Mouse (Mus musculus): Measurements from ENCODE around the gene Fnip2. TPM values are rescaled to one million over a fixed set of nuclear protein-coding genes. Genes with fewer than 3 reads are reported as not detected.

Gene Fnip2
- polyA plus RNA-seq, 1 experiment, result 10.2 TPM

GRCm38 (mm10) chr3:79440976-79441491 lies 126.6 kb downstream of the Fnip2 start:
- H3K27ac ChIP-seq (ENCODE audit: insufficient read depth, low read length), result no peak overlapping the region
- TF ChIP-seq POLR2A (IDR thresholded peaks at IDR 0.05; ENCODE audit: extremely low read depth, insufficient read depth, low read length), result no peak
- no peak for TF ChIP-seq CTCF (IDR thresholded peaks at IDR 0.05; ENCODE audit: extremely low read depth, insufficient read depth, low read length)
- H3K4me3 ChIP-seq (ENCODE audit: insufficient read depth, low read length), result no peak overlapping the region
- H3K4me1 ChIP-seq (ENCODE audit: control insufficient read depth, insufficient read depth, low read length), result peaks cover 5% of the 10 kb centered on the region

GRCm38 (mm10) chr3:79438276-79438675 lies 129.3 kb downstream of the Fnip2 start:
- TF ChIP-seq CTCF (IDR thresholded peaks at IDR 0.05; ENCODE audit: extremely low read depth, insufficient read depth, low read length) (no peak), POLR2A (IDR thresholded peaks at IDR 0.05; ENCODE audit: extremely low read depth, insufficient read depth, low read length) (no peak)
- Histone ChIP-seq H3K27ac (ENCODE audit: insufficient read depth, low read length) (no peak overlapping the region), H3K4me1 (ENCODE audit: control insufficient read depth, insufficient read depth, low read length) (peaks cover 8% of the 10 kb centered on the region), H3K4me3 (ENCODE audit: insufficient read depth, low read length) (no peak overlapping the region)

GRCm38 (mm10) chr3:79436186-79436585 lies 131.4 kb downstream of the Fnip2 start:
- Histone ChIP-seq H3K27ac (ENCODE audit: insufficient read depth, low read length) (no peak overlapping the region), H3K4me3 (ENCODE audit: insufficient read depth, low read length) (no peak overlapping the region), H3K4me1 (ENCODE audit: control insufficient read depth, insufficient read depth, low read length) (peaks cover 7% of the 10 kb centered on the region)
- TF ChIP-seq CTCF (IDR thresholded peaks at IDR 0.05; ENCODE audit: extremely low read depth, insufficient read depth, low read length) (no peak), POLR2A (IDR thresholded peaks at IDR 0.05; ENCODE audit: extremely low read depth, insufficient read depth, low read length) (no peak)

DNA sequence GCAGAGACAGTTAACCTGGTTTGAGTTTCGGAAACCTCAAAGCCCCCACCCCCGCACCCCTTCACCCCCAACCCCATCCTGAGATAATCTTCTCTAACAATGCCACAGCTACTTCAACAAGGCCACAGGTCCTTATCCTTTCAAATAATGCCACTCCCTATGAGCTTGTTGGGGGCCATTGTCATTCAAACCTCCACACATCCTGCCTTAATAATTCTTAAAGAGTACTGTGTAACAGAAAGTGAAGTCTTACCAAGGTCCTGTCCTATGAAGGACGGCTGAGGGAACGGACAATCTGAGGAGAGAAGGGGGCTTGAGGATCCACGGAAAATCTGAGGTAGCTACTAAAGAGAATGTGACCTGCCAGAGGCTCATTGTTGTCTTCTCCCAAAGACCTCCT lies 132.6 kb downstream of the Fnip2 start:
- H3K27ac ChIP-seq (ENCODE audit: insufficient read depth, low read length), result no peak overlapping the region
- H3K4me3 ChIP-seq (ENCODE audit: insufficient read depth, low read length), result no peak overlapping the region
- no peak for TF ChIP-seq POLR2A (IDR thresholded peaks at IDR 0.05; ENCODE audit: extremely low read depth, insufficient read depth, low read length)
- TF ChIP-seq CTCF (IDR thresholded peaks at IDR 0.05; ENCODE audit: extremely low read depth, insufficient read depth, low read length), result no peak
- H3K4me1 ChIP-seq (ENCODE audit: control insufficient read depth, insufficient read depth, low read length), result peaks cover 4% of the 10 kb centered on the region; the same call in 1 of the 2 replicates

DNA sequence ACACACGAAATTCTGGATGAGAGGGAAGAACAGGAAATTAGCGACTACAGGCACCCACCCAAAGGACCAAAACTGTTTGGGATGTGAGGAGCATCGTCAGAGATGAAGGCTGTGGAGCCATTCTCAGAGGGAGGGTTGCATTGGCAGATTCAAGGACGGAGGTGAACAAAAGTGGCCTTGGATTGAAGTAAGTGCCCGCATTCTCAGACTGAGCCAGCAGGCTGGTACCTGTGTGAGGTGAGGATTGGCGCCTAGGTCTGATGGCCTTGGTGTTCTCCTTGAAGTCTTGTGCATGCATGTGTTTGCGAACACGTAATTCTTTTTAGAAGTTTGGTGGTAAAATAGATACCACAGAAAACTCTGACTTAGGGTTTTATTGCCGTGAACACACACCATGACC lies 133.2 kb downstream of the Fnip2 start:
- no peak for TF ChIP-seq CTCF (IDR thresholded peaks at IDR 0.05; ENCODE audit: extremely low read depth, insufficient read depth, low read length)
- no peak for TF ChIP-seq POLR2A (IDR thresholded peaks at IDR 0.05; ENCODE audit: extremely low read depth, insufficient read depth, low read length)
- no peak overlapping the region for H3K4me3 ChIP-seq (ENCODE audit: insufficient read depth, low read length)
- no peak overlapping the region for H3K27ac ChIP-seq (ENCODE audit: insufficient read depth, low read length)
- H3K4me1 ChIP-seq (ENCODE audit: control insufficient read depth, insufficient read depth, low read length), result peaks cover 4% of the 10 kb centered on the region; the same call in 1 of the 2 replicates

GRCm38 (mm10) chr3:79433593-79433992 lies 134.0 kb downstream of the Fnip2 start:
- peaks cover 4% of the 10 kb centered on the region; the same call in 1 of the 2 replicates for H3K4me1 ChIP-seq (ENCODE audit: control insufficient read depth, insufficient read depth, low read length)
- no peak overlapping the region for H3K27ac ChIP-seq (ENCODE audit: insufficient read depth, low read length)
- no peak for TF ChIP-seq POLR2A (IDR thresholded peaks at IDR 0.05; ENCODE audit: extremely low read depth, insufficient read depth, low read length)
- peak; percentile 46 for TF ChIP-seq CTCF (IDR thresholded peaks at IDR 0.05; ENCODE audit: extremely low read depth, insufficient read depth, low read length)
- no peak overlapping the region for H3K4me3 ChIP-seq (ENCODE audit: insufficient read depth, low read length)

GRCm38 (mm10) chr3:79425441-79425840 lies 142.2 kb downstream of the Fnip2 start:
- Histone ChIP-seq H3K4me3 (ENCODE audit: insufficient read depth, low read length) (no peak overlapping the region), H3K27ac (ENCODE audit: insufficient read depth, low read length) (peak overlapping the region; percentile 35; the same call in 1 of the 2 replicates), H3K4me1 (ENCODE audit: control insufficient read depth, insufficient read depth, low read length) (peaks cover 1% of the 10 kb centered on the region; the same call in 1 of the 2 replicates)
- TF ChIP-seq POLR2A (IDR thresholded peaks at IDR 0.05; ENCODE audit: extremely low read depth, insufficient read depth, low read length), result no peak
- no peak for TF ChIP-seq CTCF (IDR thresholded peaks at IDR 0.05; ENCODE audit: extremely low read depth, insufficient read depth, low read length)

DNA sequence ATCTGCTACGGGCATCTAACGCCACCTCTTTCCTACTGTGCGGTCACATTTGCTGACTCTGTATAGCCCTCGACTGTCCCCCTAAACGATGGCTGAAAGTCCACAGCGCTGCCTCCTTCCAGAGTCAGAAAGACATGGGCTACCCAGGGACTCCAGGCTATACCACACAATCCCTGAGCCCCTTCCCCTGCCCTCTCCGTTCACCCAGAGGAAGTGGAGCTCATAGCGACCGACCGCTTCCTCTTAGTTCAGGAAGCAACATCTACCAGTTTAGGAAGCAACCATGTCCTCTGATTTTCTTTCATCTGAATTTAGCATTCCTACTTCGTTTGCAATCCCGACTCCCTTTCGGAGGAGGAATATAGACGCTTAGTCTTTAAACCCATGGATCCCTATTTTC lies 148.7 kb downstream of the Fnip2 start:
- TF ChIP-seq CTCF (IDR thresholded peaks at IDR 0.05; ENCODE audit: extremely low read depth, insufficient read depth, low read length) (no peak), POLR2A (IDR thresholded peaks at IDR 0.05; ENCODE audit: extremely low read depth, insufficient read depth, low read length) (no peak)

DNA sequence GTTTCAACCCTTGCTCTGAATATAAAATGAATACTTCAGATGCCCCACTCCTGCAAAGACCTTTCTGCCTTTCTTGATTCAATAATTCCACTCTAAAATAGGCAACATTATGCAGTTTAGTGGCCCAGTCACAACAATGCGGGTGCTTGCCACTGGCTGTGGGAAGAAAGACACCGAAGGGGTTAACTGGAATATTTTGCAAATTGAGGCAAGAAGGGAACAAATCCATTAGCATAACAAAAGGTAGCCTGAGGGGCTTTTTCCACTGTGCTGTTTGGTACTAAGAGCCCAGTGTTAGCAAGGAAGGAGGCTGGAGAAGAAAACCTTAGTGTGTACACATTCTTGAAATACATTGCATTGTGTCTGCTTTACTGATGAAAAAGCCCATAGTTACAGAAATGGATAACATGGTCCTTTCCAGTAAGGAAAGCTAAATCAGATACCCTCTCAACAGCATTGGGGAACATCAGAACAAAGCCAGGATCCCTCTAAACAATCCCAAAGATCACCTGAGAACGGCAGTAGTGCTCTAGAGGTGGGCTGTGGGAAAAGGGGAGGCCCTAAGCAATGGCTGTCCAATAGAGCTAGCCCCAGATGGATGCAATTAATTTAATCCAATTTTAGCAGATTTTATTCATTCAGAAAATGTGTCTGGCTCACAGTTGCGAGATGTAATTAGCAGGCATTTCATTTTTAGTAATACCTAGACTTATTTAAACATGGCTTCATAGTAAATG lies 150.5 kb downstream of the Fnip2 start:
- Histone ChIP-seq H3K27ac (ENCODE audit: insufficient read depth, low read length) (no peak overlapping the region), H3K4me3 (ENCODE audit: insufficient read depth, low read length) (no peak overlapping the region), H3K4me1 (ENCODE audit: control insufficient read depth, insufficient read depth, low read length) (no peaks in the 10 kb centered on the region)
- TF ChIP-seq CTCF (IDR thresholded peaks at IDR 0.05; ENCODE audit: extremely low read depth, insufficient read depth, low read length) (no peak), POLR2A (IDR thresholded peaks at IDR 0.05; ENCODE audit: extremely low read depth, insufficient read depth, low read length) (no peak)

More for the DNA sequence above, 148.7 kb downstream of the Fnip2 start:
- no peak overlapping the region for H3K4me3 ChIP-seq (ENCODE audit: insufficient read depth, low read length)
- no peaks in the 10 kb centered on the region for H3K4me1 ChIP-seq (ENCODE audit: control insufficient read depth, insufficient read depth, low read length)
- H3K27ac ChIP-seq (ENCODE audit: insufficient read depth, low read length), result no peak overlapping the region

GRCm38 (mm10) chr3:79415929-79416328 lies 151.7 kb downstream of the Fnip2 start:
- TF ChIP-seq POLR2A (IDR thresholded peaks at IDR 0.05; ENCODE audit: extremely low read depth, insufficient read depth, low read length) (no peak), CTCF (IDR thresholded peaks at IDR 0.05; ENCODE audit: extremely low read depth, insufficient read depth, low read length) (no peak)
- H3K4me3 ChIP-seq (ENCODE audit: insufficient read depth, low read length), result no peak overlapping the region

More at GRCm38 (mm10) chr3:79415929-79416328, 151.7 kb downstream of the Fnip2 start:
- Histone ChIP-seq H3K27ac (ENCODE audit: insufficient read depth, low read length) (no peak overlapping the region), H3K4me1 (ENCODE audit: control insufficient read depth, insufficient read depth, low read length) (no peaks in the 10 kb centered on the region)
